Mouse (Mus musculus): Measurements from ENCODE around the gene Tln1. TPM values are rescaled to one million over a fixed set of nuclear protein-coding genes. Genes with fewer than 3 reads are reported as not detected.

Gene Tln1
- polyA plus RNA-seq, 1 experiment from 2014 or later = 82.7 TPM

GRCm38 (mm10) chr4:43585682-43586081 lies 23.2 kb upstream of the Tln1 start:
- peak overlapping the region; percentile 7; the same call in 1 of the 2 replicates for H3K27ac ChIP-seq
- peaks cover 41% of the 10 kb centered on the region for H3K36me3 ChIP-seq
- WGBS = 51% methylated on average over 10 of the region's 10 CpGs
- H3K27me3 ChIP-seq (ENCODE audit: insufficient read depth, poor library complexity, severe bottlenecking) = no peaks in the 10 kb centered on the region
- H3K4me3 ChIP-seq = no peak overlapping the region
- DNase-seq (ENCODE audit: low spot score) = no peak
- H3K9me3 ChIP-seq = no peaks in the 10 kb centered on the region
- peaks cover 35% of the 10 kb centered on the region for H3K4me1 ChIP-seq

DNA sequence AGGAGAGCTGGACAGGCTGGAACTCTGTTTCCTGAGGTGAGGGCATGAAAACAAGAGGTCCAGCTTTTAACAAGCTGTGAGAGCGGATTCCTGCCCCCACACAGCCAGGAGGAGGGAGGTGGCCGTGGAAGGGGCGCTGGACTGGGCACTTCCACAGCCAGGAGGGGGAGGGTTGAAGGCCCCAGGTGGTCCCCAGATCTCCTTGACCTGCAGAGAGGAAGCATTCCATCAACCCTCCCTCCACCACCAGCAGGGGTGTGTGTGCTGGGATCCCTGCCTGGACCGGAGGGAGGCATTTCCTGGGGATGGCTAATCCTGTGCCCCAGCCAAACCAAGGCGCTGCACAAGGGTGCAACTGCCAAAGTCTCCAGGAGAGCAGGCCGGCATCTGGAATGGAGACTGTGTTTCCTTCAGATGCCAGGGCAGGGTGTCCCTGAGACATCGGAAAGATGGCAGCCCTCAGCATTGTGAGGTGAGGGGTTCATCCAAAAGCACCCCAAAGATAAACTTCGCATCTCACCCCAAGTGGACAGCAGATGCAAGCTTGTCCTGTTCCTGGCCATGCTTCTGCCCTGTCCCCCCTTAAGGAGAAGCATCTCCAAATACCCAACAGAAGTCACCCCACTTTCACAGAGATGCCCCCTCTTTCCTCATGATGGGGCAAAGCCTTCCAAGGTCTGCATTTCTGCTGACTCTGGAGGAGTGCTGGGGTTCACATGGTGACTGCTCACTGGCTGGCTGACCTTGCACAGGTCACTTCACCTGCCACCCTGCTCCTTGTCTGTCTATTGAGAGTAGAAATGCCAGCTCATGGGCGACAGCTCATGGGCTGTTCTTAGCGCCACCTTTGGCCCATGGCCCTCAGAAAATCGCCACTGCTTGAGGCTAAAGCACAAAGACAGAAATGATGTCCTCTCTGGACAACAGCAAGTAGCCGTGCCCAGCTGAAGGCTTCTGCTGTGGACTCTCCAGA lies 22.2 kb upstream of the Tln1 start, which contains the start of gene Msmp:
Msmp (minus strand) TSS at position 51 of the 973 bp plus-strand sequence.
- Histone ChIP-seq H3K27ac (no peak within 1 kb of the TSS), H3K27me3 (ENCODE audit: insufficient read depth, poor library complexity, severe bottlenecking) (no peaks in the 10 kb centered on the region), H3K9me3 (no peaks in the 10 kb centered on the region), H3K36me3 (peaks cover 48% of the 10 kb centered on the region), H3K4me3 (no peak within 1 kb of the TSS), H3K4me1 (peaks cover 42% of the 10 kb centered on the region)
- DNase-seq (ENCODE audit: low spot score) = no peak
- 58% methylated on average over 12 of the region's 12 CpGs for WGBS

- no peaks in the 10 kb centered on the region for H3K27me3 ChIP-seq (ENCODE audit: insufficient read depth, poor library complexity, severe bottlenecking)
- no peak overlapping the region for H3K4me3 ChIP-seq
- no peak overlapping the region for H3K27ac ChIP-seq
- DNase-seq (ENCODE audit: low spot score) = no peak
- WGBS = 62% methylated on average over 7 of the region's 7 CpGs
- peaks cover 48% of the 10 kb centered on the region for H3K36me3 ChIP-seq
- no peaks in the 10 kb centered on the region for H3K9me3 ChIP-seq
- H3K4me1 ChIP-seq = peaks cover 47% of the 10 kb centered on the region
These were observed 20.9 kb upstream of the Tln1 start for GRCm38 (mm10) chr4:43583421-43583820.

DNA sequence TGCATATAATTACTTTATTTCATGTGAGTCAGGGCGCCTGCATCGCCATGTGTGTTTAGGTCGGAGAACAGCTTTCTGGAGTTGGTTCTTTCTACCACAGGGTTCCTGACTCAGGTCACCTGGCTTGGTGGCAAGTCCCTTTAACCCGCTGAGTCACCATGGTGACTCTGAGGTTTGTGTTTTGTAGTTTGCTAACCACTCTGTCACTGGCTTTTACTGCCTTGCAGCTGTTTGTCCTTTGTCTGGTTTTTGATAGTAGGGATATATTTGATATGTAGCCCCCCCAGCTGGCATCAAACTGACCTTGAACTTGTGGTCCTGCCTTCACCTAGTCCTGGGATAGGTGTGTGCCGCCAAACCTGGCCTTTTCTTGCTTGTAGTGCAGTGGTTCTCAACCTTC lies 19.8 kb upstream of the Tln1 start:
- Histone ChIP-seq H3K4me3 (no peak overlapping the region), H3K27me3 (ENCODE audit: insufficient read depth, poor library complexity, severe bottlenecking) (no peaks in the 10 kb centered on the region), H3K27ac (no peak overlapping the region), H3K9me3 (no peaks in the 10 kb centered on the region), H3K36me3 (peaks cover 48% of the 10 kb centered on the region), H3K4me1 (peaks cover 45% of the 10 kb centered on the region)
- no peak for DNase-seq (ENCODE audit: low spot score)
- WGBS = 87% methylated on average over 5 of the region's 5 CpGs

DNA sequence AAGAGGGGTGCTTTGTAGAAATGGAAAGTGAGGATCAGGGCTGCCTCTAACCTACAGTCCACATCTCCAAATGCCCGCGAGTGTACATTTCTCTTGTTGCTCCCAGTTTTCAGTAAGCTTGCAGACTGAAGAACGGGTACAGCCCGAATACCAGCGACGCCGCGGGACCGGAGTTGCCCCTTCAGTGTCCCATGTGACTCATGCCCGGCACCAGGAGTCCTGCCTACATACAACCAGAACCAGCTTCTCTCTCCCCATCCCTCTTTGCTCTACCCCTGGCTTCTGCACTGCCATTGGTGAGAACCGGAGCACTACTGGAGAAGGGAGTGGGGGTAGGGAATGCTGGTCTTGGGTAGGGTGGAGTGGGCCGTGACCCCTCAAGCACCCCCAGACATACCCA lies 18.9 kb upstream of the Tln1 start:
- H3K27ac ChIP-seq = no peak overlapping the region
- WGBS = 94% methylated on average over 12 of the region's 12 CpGs
- peak; percentile 75 for DNase-seq (ENCODE audit: low spot score)
- H3K27me3 ChIP-seq (ENCODE audit: insufficient read depth, poor library complexity, severe bottlenecking) = no peaks in the 10 kb centered on the region
- H3K4me3 ChIP-seq = no peak overlapping the region
- H3K4me1 ChIP-seq = peaks cover 52% of the 10 kb centered on the region
- no peaks in the 10 kb centered on the region for H3K9me3 ChIP-seq
- H3K36me3 ChIP-seq = peaks cover 52% of the 10 kb centered on the region

DNA sequence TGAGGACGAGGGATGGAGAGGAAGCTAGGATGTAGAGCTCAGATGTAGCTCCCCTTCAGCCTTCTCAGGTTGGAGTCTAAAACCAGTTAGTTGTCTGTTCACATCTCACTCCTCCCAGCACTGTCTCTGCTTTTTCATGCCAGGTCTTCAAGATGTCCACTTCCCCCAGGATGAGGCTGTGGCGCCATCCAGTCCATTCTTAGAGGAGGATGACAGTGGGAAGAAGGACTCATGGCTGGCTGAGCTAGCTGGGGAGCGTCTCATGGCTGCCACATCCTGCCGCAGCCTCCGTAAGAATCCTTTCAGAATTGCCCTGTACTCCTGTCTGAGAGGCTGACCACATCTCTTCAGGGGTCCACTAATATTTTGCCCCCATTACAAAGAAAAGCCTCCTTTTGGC lies 18.2 kb upstream of the Tln1 start:
- peak; percentile 68 for DNase-seq (ENCODE audit: low spot score)
- no peak overlapping the region for H3K4me3 ChIP-seq
- H3K4me1 ChIP-seq = peaks cover 48% of the 10 kb centered on the region
- H3K9me3 ChIP-seq = no peaks in the 10 kb centered on the region
- H3K36me3 ChIP-seq = peaks cover 52% of the 10 kb centered on the region
- WGBS = 90% methylated on average over 5 of the region's 5 CpGs
- no peaks in the 10 kb centered on the region for H3K27me3 ChIP-seq (ENCODE audit: insufficient read depth, poor library complexity, severe bottlenecking)
- H3K27ac ChIP-seq = no peak overlapping the region

GRCm38 (mm10) chr4:43579731-43580130 lies 17.2 kb upstream of the Tln1 start:
- WGBS = 89% methylated on average over 6 of the region's 6 CpGs
- peaks cover 43% of the 10 kb centered on the region for H3K4me1 ChIP-seq
- peak; percentile 70 for DNase-seq (ENCODE audit: low spot score)
- H3K27me3 ChIP-seq (ENCODE audit: insufficient read depth, poor library complexity, severe bottlenecking) = no peaks in the 10 kb centered on the region
- H3K36me3 ChIP-seq = peaks cover 59% of the 10 kb centered on the region
- H3K4me3 ChIP-seq = peak overlapping the region; percentile 92
- H3K27ac ChIP-seq = no peak overlapping the region; the same call in 1 of the 2 replicates
- H3K9me3 ChIP-seq = no peaks in the 10 kb centered on the region

GRCm38 (mm10) chr4:43579256-43579655 lies 16.8 kb upstream of the Tln1 start:
- Histone ChIP-seq H3K27me3 (ENCODE audit: insufficient read depth, poor library complexity, severe bottlenecking) (no peaks in the 10 kb centered on the region), H3K36me3 (peaks cover 57% of the 10 kb centered on the region), H3K4me1 (peaks cover 39% of the 10 kb centered on the region), H3K9me3 (no peaks in the 10 kb centered on the region), H3K27ac (peak overlapping the region; percentile 97), H3K4me3 (peak overlapping the region; percentile 92)
- peak; percentile 66 for DNase-seq (ENCODE audit: low spot score)
- 2% methylated on average over 10 of the region's 10 CpGs for WGBS

DNA sequence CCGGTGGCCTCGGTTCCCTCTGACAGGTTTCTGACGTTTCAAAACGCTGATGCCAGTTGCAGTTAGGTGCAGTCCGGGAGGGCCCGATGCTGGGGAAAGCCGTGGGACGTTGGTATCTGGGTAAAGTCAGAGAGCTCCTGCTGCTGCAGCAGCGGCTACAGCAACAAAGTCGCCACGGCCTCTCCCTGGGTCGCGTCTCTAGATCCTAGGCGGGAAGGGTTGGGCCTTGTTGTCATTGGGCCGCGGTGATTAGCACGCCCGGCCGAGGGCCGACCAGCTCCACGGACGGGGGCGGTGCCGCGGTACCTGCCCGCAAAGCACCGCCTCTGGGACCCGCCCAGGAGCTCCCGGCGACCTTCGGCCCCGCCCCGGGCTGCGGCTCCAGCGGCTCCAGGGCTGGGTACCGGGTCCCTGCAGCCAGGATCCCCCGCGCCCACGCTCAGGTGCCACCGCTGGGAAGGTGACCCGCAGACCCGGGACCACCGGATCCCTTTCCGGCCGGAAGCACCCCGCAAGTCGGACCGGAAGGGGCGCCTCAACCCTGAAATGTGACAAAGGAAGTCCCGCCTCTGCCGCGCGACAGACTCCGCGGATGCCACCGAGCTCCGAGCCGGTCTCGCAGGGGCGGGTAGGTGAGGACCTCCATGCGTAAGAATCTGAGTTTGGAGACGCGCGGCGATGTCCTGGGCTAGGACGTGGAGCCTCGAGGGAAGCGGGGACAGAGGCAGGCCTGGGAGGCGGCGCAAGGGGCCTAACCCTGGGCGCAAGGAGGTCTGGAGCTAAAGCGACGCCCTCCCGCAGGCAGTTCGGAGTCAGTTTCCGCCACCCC lies 16.1 kb upstream of the Tln1 start, which contains the start of the genes Rgp1 and Gba2:
Rgp1 (plus strand) TSS at position 340 of the 829 bp plus-strand sequence.
Gba2 (minus strand) TSS at position 498 of the 829 bp plus-strand sequence.
- peak; percentile 95 for DNase-seq (ENCODE audit: low spot score)
- Histone ChIP-seq H3K9me3 (no peaks in the 10 kb centered on the region), H3K4me3 (peak within 1 kb of the TSS; percentile 92), H3K36me3 (peaks cover 57% of the 10 kb centered on the region), H3K4me1 (peaks cover 37% of the 10 kb centered on the region), H3K27ac (peak within 1 kb of the TSS; percentile 97), H3K27me3 (ENCODE audit: insufficient read depth, poor library complexity, severe bottlenecking) (no peaks in the 10 kb centered on the region)
- under 1% methylated on average over 75 of the region's 76 CpGs for WGBS

- 37% methylated on average over 8 of the region's 8 CpGs for WGBS
- no peak for DNase-seq (ENCODE audit: low spot score)
- H3K4me3 ChIP-seq = peak overlapping the region; percentile 92
- H3K27ac ChIP-seq = peak overlapping the region; percentile 97
- H3K27me3 ChIP-seq (ENCODE audit: insufficient read depth, poor library complexity, severe bottlenecking) = no peaks in the 10 kb centered on the region
- H3K4me1 ChIP-seq = peaks cover 37% of the 10 kb centered on the region
- H3K36me3 ChIP-seq = peaks cover 58% of the 10 kb centered on the region
- H3K9me3 ChIP-seq = no peaks in the 10 kb centered on the region
These were observed 14.9 kb upstream of the Tln1 start for GRCm38 (mm10) chr4:43577237-43577881.

DNA sequence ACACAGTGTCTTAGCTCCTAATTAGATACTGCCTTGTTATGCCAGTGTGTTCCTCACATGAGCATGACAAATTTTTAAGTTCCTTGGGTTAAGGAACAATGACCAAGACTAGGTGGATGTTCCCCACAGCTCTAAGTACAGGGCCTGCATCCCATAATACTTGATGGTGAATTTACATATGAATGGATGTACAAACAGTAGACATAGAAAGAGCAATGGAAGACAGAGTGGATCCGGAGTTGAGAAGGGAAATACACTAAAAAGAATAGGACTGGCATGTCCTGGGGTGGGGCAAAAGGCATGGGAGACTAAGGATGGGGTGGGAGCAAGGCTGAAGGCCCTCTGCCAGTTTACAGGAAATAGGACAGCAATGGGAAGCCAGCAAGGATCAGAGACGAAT lies 12.9 kb upstream of the Tln1 start:
- Histone ChIP-seq H3K27me3 (ENCODE audit: insufficient read depth, poor library complexity, severe bottlenecking) (no peaks in the 10 kb centered on the region), H3K4me1 (peaks cover 36% of the 10 kb centered on the region), H3K9me3 (no peaks in the 10 kb centered on the region), H3K36me3 (peaks cover 58% of the 10 kb centered on the region), H3K27ac (no peak overlapping the region), H3K4me3 (no peak overlapping the region)
- DNase-seq (ENCODE audit: low spot score) = no peak
- 79% methylated on average over 2 of the region's 2 CpGs for WGBS

DNA sequence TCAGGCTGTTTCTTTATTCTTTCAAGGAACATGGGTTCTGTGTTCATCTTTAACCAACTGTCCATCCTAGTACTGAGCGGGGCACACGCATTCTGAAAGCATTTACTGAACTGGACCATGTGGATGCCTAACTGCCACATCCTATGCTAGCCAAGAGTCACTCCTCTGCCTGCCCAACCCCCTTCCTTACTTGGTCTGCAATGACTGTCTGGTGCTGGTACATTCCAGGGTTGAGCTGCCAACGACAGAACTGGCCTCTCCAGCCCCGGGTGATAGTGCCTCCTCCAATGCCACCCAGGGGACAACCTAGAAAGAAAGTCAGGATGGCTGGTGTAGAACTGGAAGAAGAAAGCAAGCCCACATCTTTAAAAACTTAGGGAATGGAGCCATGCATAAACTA lies 11.1 kb upstream of the Tln1 start:
- 86% methylated on average over 4 of the region's 4 CpGs for WGBS

More for the DNA sequence above, 11.1 kb upstream of the Tln1 start:
- Histone ChIP-seq H3K27ac (no peak overlapping the region), H3K36me3 (peaks cover 72% of the 10 kb centered on the region), H3K4me3 (no peak overlapping the region), H3K9me3 (no peaks in the 10 kb centered on the region), H3K4me1 (peaks cover 24% of the 10 kb centered on the region), H3K27me3 (ENCODE audit: insufficient read depth, poor library complexity, severe bottlenecking) (no peaks in the 10 kb centered on the region)
- no peak for DNase-seq (ENCODE audit: low spot score)

Data from heart, embryonic 10.5 days (tissue).